Mouse (Mus musculus): ENCODE results near the gene Pum1.

Gene Pum1

GRCm38 (mm10) chr4:130735957-130736356, 72.8 kb downstream of the Pum1 start:
- DNase-seq (ENCODE audit: low read depth, low spot score) = no peak
- Histone ChIP-seq H3K36me3 (ENCODE audit: control insufficient read depth, insufficient read depth, low read length, poor library complexity, severe bottlenecking) (peaks cover 3% of the 10 kb centered on the region; the same call in 1 of the 2 replicates), H3K27me3 (ENCODE audit: control insufficient read depth, insufficient read depth, low read length, poor library complexity, severe bottlenecking) (no peaks in the 10 kb centered on the region)

GRCm38 (mm10) chr4:130738527-130738926, 75.4 kb downstream of the Pum1 start:
- no peaks in the 10 kb centered on the region; the same call in 1 of the 2 replicates for H3K27me3 ChIP-seq (ENCODE audit: control insufficient read depth, insufficient read depth, low read length, poor library complexity, severe bottlenecking)
- peak; percentile 51 for DNase-seq (ENCODE audit: low read depth, low spot score)
- H3K36me3 ChIP-seq (ENCODE audit: control insufficient read depth, insufficient read depth, low read length, poor library complexity, severe bottlenecking) = peaks cover 15% of the 10 kb centered on the region

- Histone ChIP-seq H3K36me3 (ENCODE audit: control insufficient read depth, insufficient read depth, low read length, poor library complexity, severe bottlenecking) (peaks cover 21% of the 10 kb centered on the region), H3K27me3 (ENCODE audit: control insufficient read depth, insufficient read depth, low read length, poor library complexity, severe bottlenecking) (no peaks in the 10 kb centered on the region; the same call in 1 of the 2 replicates)
- no peak for DNase-seq (ENCODE audit: low read depth, low spot score)
Measured at GRCm38 (mm10) chr4:130744058-130744457, 80.9 kb downstream of the Pum1 start.

- DNase-seq (ENCODE audit: low read depth, low spot score) = no peak
- no peaks in the 10 kb centered on the region; the same call in 1 of the 2 replicates for H3K27me3 ChIP-seq (ENCODE audit: control insufficient read depth, insufficient read depth, low read length, poor library complexity, severe bottlenecking)
- H3K36me3 ChIP-seq (ENCODE audit: control insufficient read depth, insufficient read depth, low read length, poor library complexity, severe bottlenecking) = peaks cover 26% of the 10 kb centered on the region
Measured at GRCm38 (mm10) chr4:130745561-130746306, 82.6 kb downstream of the Pum1 start.

GRCm38 (mm10) chr4:130749566-130749965, 86.4 kb downstream of the Pum1 start:
- no peak for DNase-seq (ENCODE audit: low read depth, low spot score)
- H3K36me3 ChIP-seq (ENCODE audit: control insufficient read depth, insufficient read depth, low read length, poor library complexity, severe bottlenecking) = peaks cover 21% of the 10 kb centered on the region

GRCm38 (mm10) chr4:130751966-130752365, 88.8 kb downstream of the Pum1 start:
- Histone ChIP-seq H3K27me3 (ENCODE audit: control insufficient read depth, insufficient read depth, low read length, poor library complexity, severe bottlenecking) (no peaks in the 10 kb centered on the region), H3K36me3 (ENCODE audit: control insufficient read depth, insufficient read depth, low read length, poor library complexity, severe bottlenecking) (peaks cover 27% of the 10 kb centered on the region)
- DNase-seq (ENCODE audit: low read depth, low spot score) = no peak

More at GRCm38 (mm10) chr4:130749566-130749965, 86.4 kb downstream of the Pum1 start:
- no peaks in the 10 kb centered on the region for H3K27me3 ChIP-seq (ENCODE audit: control insufficient read depth, insufficient read depth, low read length, poor library complexity, severe bottlenecking)

- no peak for DNase-seq (ENCODE audit: low read depth, low spot score)
- H3K36me3 ChIP-seq (ENCODE audit: control insufficient read depth, insufficient read depth, low read length, poor library complexity, severe bottlenecking) = peaks cover 25% of the 10 kb centered on the region
- H3K27me3 ChIP-seq (ENCODE audit: control insufficient read depth, insufficient read depth, low read length, poor library complexity, severe bottlenecking) = no peaks in the 10 kb centered on the region
Measured at GRCm38 (mm10) chr4:130752591-130752990, 89.5 kb downstream of the Pum1 start.

GRCm38 (mm10) chr4:130753755-130754154, 90.6 kb downstream of the Pum1 start:
- peaks cover 24% of the 10 kb centered on the region for H3K36me3 ChIP-seq (ENCODE audit: control insufficient read depth, insufficient read depth, low read length, poor library complexity, severe bottlenecking)
- no peaks in the 10 kb centered on the region for H3K27me3 ChIP-seq (ENCODE audit: control insufficient read depth, insufficient read depth, low read length, poor library complexity, severe bottlenecking)
- no peak for DNase-seq (ENCODE audit: low read depth, low spot score)

GRCm38 (mm10) chr4:130754776-130755175, 91.7 kb downstream of the Pum1 start:
- no peak for DNase-seq (ENCODE audit: low read depth, low spot score)
- Histone ChIP-seq H3K27me3 (ENCODE audit: control insufficient read depth, insufficient read depth, low read length, poor library complexity, severe bottlenecking) (no peaks in the 10 kb centered on the region), H3K36me3 (ENCODE audit: control insufficient read depth, insufficient read depth, low read length, poor library complexity, severe bottlenecking) (peaks cover 27% of the 10 kb centered on the region)

GRCm38 (mm10) chr4:130759875-130760274, 96.8 kb downstream of the Pum1 start:
- Histone ChIP-seq H3K27me3 (ENCODE audit: control insufficient read depth, insufficient read depth, low read length, poor library complexity, severe bottlenecking) (no peaks in the 10 kb centered on the region), H3K36me3 (ENCODE audit: control insufficient read depth, insufficient read depth, low read length, poor library complexity, severe bottlenecking) (peaks cover 29% of the 10 kb centered on the region)
- DNase-seq (ENCODE audit: low read depth, low spot score) = no peak

- Histone ChIP-seq H3K27me3 (ENCODE audit: control insufficient read depth, insufficient read depth, low read length, poor library complexity, severe bottlenecking) (no peaks in the 10 kb centered on the region), H3K36me3 (ENCODE audit: control insufficient read depth, insufficient read depth, low read length, poor library complexity, severe bottlenecking) (peaks cover 25% of the 10 kb centered on the region)
- no peak for DNase-seq (ENCODE audit: low read depth, low spot score)
Measured at GRCm38 (mm10) chr4:130761809-130762208, 98.7 kb downstream of the Pum1 start.

- Histone ChIP-seq H3K27me3 (ENCODE audit: control insufficient read depth, insufficient read depth, low read length, poor library complexity, severe bottlenecking) (no peaks in the 10 kb centered on the region), H3K36me3 (ENCODE audit: control insufficient read depth, insufficient read depth, low read length, poor library complexity, severe bottlenecking) (peaks cover 29% of the 10 kb centered on the region)
- DNase-seq (ENCODE audit: low read depth, low spot score) = no peak
Measured at GRCm38 (mm10) chr4:130765399-130766160, 102.5 kb downstream of the Pum1 start.

- peaks cover 32% of the 10 kb centered on the region for H3K36me3 ChIP-seq (ENCODE audit: control insufficient read depth, insufficient read depth, low read length, poor library complexity, severe bottlenecking)
- no peak for DNase-seq (ENCODE audit: low read depth, low spot score)
- H3K27me3 ChIP-seq (ENCODE audit: control insufficient read depth, insufficient read depth, low read length, poor library complexity, severe bottlenecking) = no peaks in the 10 kb centered on the region
Measured at GRCm38 (mm10) chr4:130766387-130766786, 103.3 kb downstream of the Pum1 start.

GRCm38 (mm10) chr4:130766926-130767325, 103.8 kb downstream of the Pum1 start:
- Histone ChIP-seq H3K27me3 (ENCODE audit: control insufficient read depth, insufficient read depth, low read length, poor library complexity, severe bottlenecking) (no peaks in the 10 kb centered on the region), H3K36me3 (ENCODE audit: control insufficient read depth, insufficient read depth, low read length, poor library complexity, severe bottlenecking) (peaks cover 35% of the 10 kb centered on the region)
- DNase-seq (ENCODE audit: low read depth, low spot score) = no peak

GRCm38 (mm10) chr4:130773899-130774298, 110.8 kb downstream of the Pum1 start:
- no peak for DNase-seq (ENCODE audit: low read depth, low spot score)
- H3K36me3 ChIP-seq (ENCODE audit: control insufficient read depth, insufficient read depth, low read length, poor library complexity, severe bottlenecking) = peaks cover 32% of the 10 kb centered on the region
- H3K27me3 ChIP-seq (ENCODE audit: control insufficient read depth, insufficient read depth, low read length, poor library complexity, severe bottlenecking) = no peaks in the 10 kb centered on the region
